Mouse (Mus musculus): Measurements from ENCODE around the gene Dusp2. TPM values are rescaled to one million over a fixed set of nuclear protein-coding genes. Genes with fewer than 3 reads are reported as not detected.

The Dusp2 gene
- polyA plus RNA-seq, 1 experiment from 2014 or later: 4.5 TPM

GRCm38 (mm10) chr2:127375087-127375486, 39.1 kb downstream of the Dusp2 start:
- no peak for ATAC-seq (replicated peaks; ENCODE audit: low FRiP score, low TSS enrichment, low read depth)
- Histone ChIP-seq H3K4me2 (ENCODE audit: low read length) (no peak overlapping the region), H3K27ac (ENCODE audit: low read depth) (no peak overlapping the region), H3K36me3 (ENCODE audit: control insufficient read depth, insufficient read depth, low read length) (no peaks in the 10 kb centered on the region), H3K4me1 (replicated peaks; ENCODE audit: control insufficient read depth, insufficient read depth, low read length) (no peaks in the 10 kb centered on the region; the same call in 1 of the 2 replicates), H3K4me3 (ENCODE audit: low read depth, low read length) (no peak overlapping the region), H3K27me3 (replicated peaks; ENCODE audit: control insufficient read depth, insufficient read depth, low read length) (no peaks in the 10 kb centered on the region), H3K9ac (ENCODE audit: low read length) (no peak overlapping the region), H3K9me3 (ENCODE audit: control insufficient read depth, low read length) (no peaks in the 10 kb centered on the region)
- DNase-seq (ENCODE audit: low spot score): no peak
- 38% methylated on average over 3 of the region's 3 CpGs for WGBS

GRCm38 (mm10) chr2:127375759-127376341, 39.9 kb downstream of the Dusp2 start:
- ATAC-seq (replicated peaks; ENCODE audit: low FRiP score, low TSS enrichment, low read depth) (no peak), DNase-seq (ENCODE audit: low spot score) (no peak)
- H3K4me2 ChIP-seq (ENCODE audit: low read length): no peak overlapping the region
- no peak overlapping the region for H3K9ac ChIP-seq (ENCODE audit: low read length)
- no peaks in the 10 kb centered on the region for H3K36me3 ChIP-seq (ENCODE audit: control insufficient read depth, insufficient read depth, low read length)
- no peak overlapping the region for H3K27ac ChIP-seq (ENCODE audit: low read depth)
- WGBS: 56% methylated on average over 7 of the region's 7 CpGs
- no peaks in the 10 kb centered on the region for H3K27me3 ChIP-seq (replicated peaks; ENCODE audit: control insufficient read depth, insufficient read depth, low read length)
- no peaks in the 10 kb centered on the region for H3K9me3 ChIP-seq (ENCODE audit: control insufficient read depth, low read length)
- H3K4me3 ChIP-seq (ENCODE audit: low read depth, low read length): no peak overlapping the region
- no peaks in the 10 kb centered on the region for H3K4me1 ChIP-seq (replicated peaks; ENCODE audit: control insufficient read depth, insufficient read depth, low read length)

- ATAC-seq (replicated peaks; ENCODE audit: low FRiP score, low TSS enrichment, low read depth) (no peak), DNase-seq (ENCODE audit: low spot score) (no peak)
- H3K27me3 ChIP-seq (replicated peaks; ENCODE audit: control insufficient read depth, insufficient read depth, low read length): no peaks in the 10 kb centered on the region
- no peak overlapping the region for H3K4me2 ChIP-seq (ENCODE audit: low read length)
- H3K27ac ChIP-seq (ENCODE audit: low read depth): no peak overlapping the region
- no peak overlapping the region for H3K9ac ChIP-seq (ENCODE audit: low read length)
- WGBS: 72% methylated on average over 6 of the region's 6 CpGs
- H3K4me1 ChIP-seq (replicated peaks; ENCODE audit: control insufficient read depth, insufficient read depth, low read length): no peaks in the 10 kb centered on the region
- no peaks in the 10 kb centered on the region for H3K36me3 ChIP-seq (ENCODE audit: control insufficient read depth, insufficient read depth, low read length)
- H3K9me3 ChIP-seq (ENCODE audit: control insufficient read depth, low read length): no peaks in the 10 kb centered on the region
- H3K4me3 ChIP-seq (ENCODE audit: low read depth, low read length): no peak overlapping the region
Measured at GRCm38 (mm10) chr2:127376423-127377051, 40.6 kb downstream of the Dusp2 start.

- Histone ChIP-seq H3K36me3 (ENCODE audit: control insufficient read depth, insufficient read depth, low read length) (no peaks in the 10 kb centered on the region), H3K9me3 (ENCODE audit: control insufficient read depth, low read length) (no peaks in the 10 kb centered on the region), H3K4me3 (ENCODE audit: low read depth, low read length) (no peak overlapping the region), H3K27ac (ENCODE audit: low read depth) (no peak overlapping the region), H3K4me1 (replicated peaks; ENCODE audit: control insufficient read depth, insufficient read depth, low read length) (no peaks in the 10 kb centered on the region), H3K27me3 (replicated peaks; ENCODE audit: control insufficient read depth, insufficient read depth, low read length) (no peaks in the 10 kb centered on the region), H3K9ac (ENCODE audit: low read length) (no peak overlapping the region), H3K4me2 (ENCODE audit: low read length) (no peak overlapping the region)
- ATAC-seq (replicated peaks; ENCODE audit: low FRiP score, low TSS enrichment, low read depth) (no peak), DNase-seq (ENCODE audit: low spot score) (no peak)
- 65% methylated on average over 7 of the region's 7 CpGs for WGBS
Measured at GRCm38 (mm10) chr2:127377942-127378610, 42.1 kb downstream of the Dusp2 start.

- WGBS: 56% methylated on average over 7 of the region's 7 CpGs
- no peak overlapping the region for H3K27ac ChIP-seq (ENCODE audit: low read depth)
- no peak for ATAC-seq (replicated peaks; ENCODE audit: low FRiP score, low TSS enrichment, low read depth)
Measured at GRCm38 (mm10) chr2:127378611-127378990, 42.6 kb downstream of the Dusp2 start.

GRCm38 (mm10) chr2:127379250-127379649, 43.3 kb downstream of the Dusp2 start:
- Histone ChIP-seq H3K4me3 (ENCODE audit: low read depth, low read length) (no peak overlapping the region), H3K9me3 (ENCODE audit: control insufficient read depth, low read length) (no peaks in the 10 kb centered on the region), H3K4me1 (replicated peaks; ENCODE audit: control insufficient read depth, insufficient read depth, low read length) (no peaks in the 10 kb centered on the region), H3K27me3 (replicated peaks; ENCODE audit: control insufficient read depth, insufficient read depth, low read length) (no peaks in the 10 kb centered on the region), H3K27ac (ENCODE audit: low read depth) (no peak overlapping the region), H3K9ac (ENCODE audit: low read length) (no peak overlapping the region), H3K4me2 (ENCODE audit: low read length) (no peak overlapping the region), H3K36me3 (ENCODE audit: control insufficient read depth, insufficient read depth, low read length) (no peaks in the 10 kb centered on the region)
- WGBS: 72% methylated on average over 3 of the region's 3 CpGs
- no peak for ATAC-seq (replicated peaks; ENCODE audit: low FRiP score, low TSS enrichment, low read depth)
- DNase-seq (ENCODE audit: low spot score): no peak

More at GRCm38 (mm10) chr2:127378611-127378990, 42.6 kb downstream of the Dusp2 start:
- H3K36me3 ChIP-seq (ENCODE audit: control insufficient read depth, insufficient read depth, low read length): no peaks in the 10 kb centered on the region
- H3K4me2 ChIP-seq (ENCODE audit: low read length): no peak overlapping the region
- H3K9ac ChIP-seq (ENCODE audit: low read length): no peak overlapping the region
- H3K9me3 ChIP-seq (ENCODE audit: control insufficient read depth, low read length): no peaks in the 10 kb centered on the region
- DNase-seq (ENCODE audit: low spot score): no peak
- no peaks in the 10 kb centered on the region for H3K4me1 ChIP-seq (replicated peaks; ENCODE audit: control insufficient read depth, insufficient read depth, low read length)
- H3K4me3 ChIP-seq (ENCODE audit: low read depth, low read length): no peak overlapping the region
- H3K27me3 ChIP-seq (replicated peaks; ENCODE audit: control insufficient read depth, insufficient read depth, low read length): no peaks in the 10 kb centered on the region

- H3K36me3 ChIP-seq (ENCODE audit: control insufficient read depth, insufficient read depth, low read length): no peaks in the 10 kb centered on the region
- H3K27me3 ChIP-seq (replicated peaks; ENCODE audit: control insufficient read depth, insufficient read depth, low read length): no peaks in the 10 kb centered on the region
- no peak overlapping the region for H3K4me2 ChIP-seq (ENCODE audit: low read length)
- no peak for DNase-seq (ENCODE audit: low spot score)
- 50% methylated on average over 7 of the region's 7 CpGs for WGBS
- ATAC-seq (replicated peaks; ENCODE audit: low FRiP score, low TSS enrichment, low read depth): no peak
- no peak overlapping the region for H3K4me3 ChIP-seq (ENCODE audit: low read depth, low read length)
- no peak overlapping the region for H3K9ac ChIP-seq (ENCODE audit: low read length)
- no peaks in the 10 kb centered on the region for H3K4me1 ChIP-seq (replicated peaks; ENCODE audit: control insufficient read depth, insufficient read depth, low read length)
- H3K27ac ChIP-seq (ENCODE audit: low read depth): no peak overlapping the region
- no peaks in the 10 kb centered on the region for H3K9me3 ChIP-seq (ENCODE audit: control insufficient read depth, low read length)
Measured at GRCm38 (mm10) chr2:127383881-127384280, 47.9 kb downstream of the Dusp2 start.

- DNase-seq (ENCODE audit: low spot score): no peak
- Histone ChIP-seq H3K4me3 (ENCODE audit: low read depth, low read length) (no peak overlapping the region), H3K4me2 (ENCODE audit: low read length) (no peak overlapping the region), H3K9me3 (ENCODE audit: control insufficient read depth, low read length) (no peaks in the 10 kb centered on the region), H3K4me1 (replicated peaks; ENCODE audit: control insufficient read depth, insufficient read depth, low read length) (0 out of 2 replicates have a peak, but pooled peaks cover 2% of the 10 kb centered on the region), H3K27ac (ENCODE audit: low read depth) (no peak overlapping the region), H3K36me3 (ENCODE audit: control insufficient read depth, insufficient read depth, low read length) (no peaks in the 10 kb centered on the region), H3K9ac (ENCODE audit: low read length) (no peak overlapping the region), H3K27me3 (replicated peaks; ENCODE audit: control insufficient read depth, insufficient read depth, low read length) (no peaks in the 10 kb centered on the region)
- WGBS: 56% methylated on average over 2 of the region's 2 CpGs
- no peak for ATAC-seq (replicated peaks; ENCODE audit: low FRiP score, low TSS enrichment, low read depth)
Measured at GRCm38 (mm10) chr2:127387521-127387920, 51.6 kb downstream of the Dusp2 start.
